Mouse (Mus musculus) right cerebral cortex, postnatal 25 days (tissue): Measurements from ENCODE around the gene Slc31a2.

ENCODE experiments used
- DNase-seq: peaks from one replicate; pipeline ENCODE4 v3.0.0; 2022

Gene Slc31a2

GRCm38 (mm10) chr4:62322684-62323083 lies 60.3 kb downstream of the Slc31a2 start:
- DNase-seq = no peak

- no peak for DNase-seq
Observed at GRCm38 (mm10) chr4:62326111-62326510, 63.7 kb downstream of the Slc31a2 start.

- no peak for DNase-seq
Observed at GRCm38 (mm10) chr4:62328941-62329660, 66.7 kb downstream of the Slc31a2 start.

- DNase-seq = no peak
Observed at GRCm38 (mm10) chr4:62331977-62332376, 69.6 kb downstream of the Slc31a2 start.

GRCm38 (mm10) chr4:62338536-62338935 lies 76.2 kb downstream of the Slc31a2 start:
- DNase-seq = no peak

- DNase-seq = no peak
Observed at GRCm38 (mm10) chr4:62344000-62344399, 81.6 kb downstream of the Slc31a2 start.

GRCm38 (mm10) chr4:62345827-62346226 lies 83.5 kb downstream of the Slc31a2 start:
- DNase-seq = no peak

GRCm38 (mm10) chr4:62347605-62348328 lies 85.4 kb downstream of the Slc31a2 start:
- DNase-seq = no peak
